ENCODE assay signal across 18 mouse cellular contexts in genomic region chr13:41489705-41490275, GRCm38 (mm10). TPM values are rescaled to one million over a fixed set of nuclear protein-coding genes. Genes with fewer than 3 reads are reported as not detected.
DNase-seq lines count a peak whose midpoint lies in the region; ATAC-seq and TF ChIP-seq lines count a peak whose summit lies in the region.
"Had no signal": no experiment of that assay in that cellular context is flagged by ENCODE, and none has a peak within 500 bp of the region (broad histone marks: within the 10 kb centered on the region; RNA-seq: fewer than 3 reads in every experiment).

No protein-coding gene starts in this region.

- no peaks in the 10 kb centered on the region for H3K36me3 ChIP-seq in hindbrain, postnatal 0 days (ENCODE audit: insufficient read depth, low read length)
- no peaks in the 10 kb centered on the region for H3K36me3 ChIP-seq in hindbrain, embryonic 11.5 days (ENCODE audit: control insufficient read depth, insufficient read depth, low read length)
- H3K36me3 ChIP-seq in liver, postnatal 0 days (replicated peaks; ENCODE audit: insufficient read depth, low read length), result no peaks in the 10 kb centered on the region
- H3K36me3 ChIP-seq in liver, embryonic 11.5 days (ENCODE audit: control insufficient read depth, insufficient read depth, low read length), result no peaks in the 10 kb centered on the region
- no peaks in the 10 kb centered on the region for H3K36me3 ChIP-seq in spleen, adult 2 months (ENCODE audit: control insufficient read depth, insufficient read depth, low read length)
- H3K36me3 ChIP-seq: heart, embryonic 10.5 days; hindbrain, embryonic 12.5 days; midbrain, embryonic 10.5 days had no signal

- ATAC-seq in hindbrain, postnatal 0 days, result no peak
- no peak for ATAC-seq in hindbrain, embryonic 11.5 days (ENCODE audit: low FRiP score)
- ATAC-seq in liver, postnatal 0 days, result no peak
- ATAC-seq in liver, embryonic 11.5 days (replicated peaks; ENCODE audit: low FRiP score), result no peak
- ATAC-seq: inflammation-experienced regulatory T-cells, adult 6 months had no signal

- peak; percentile 27 for TF ChIP-seq CTCF in hindbrain, postnatal 0 days (IDR thresholded peaks at IDR 0.05; ENCODE audit: low read depth)
- TF ChIP-seq CTCF in liver, postnatal 0 days (IDR thresholded peaks at IDR 0.05; ENCODE audit: low read depth), result peak; percentile 16; the same call in 1 of the 2 replicates
- no peak for TF ChIP-seq CTCF in spleen, adult 2 months (IDR thresholded peaks at IDR 0.05; ENCODE audit: extremely low read depth, insufficient read depth, insufficient read length, insufficient replicate concordance)

- no peaks in the 10 kb centered on the region for H3K27me3 ChIP-seq in hindbrain, postnatal 0 days (ENCODE audit: insufficient read depth, low read length)
- H3K27me3 ChIP-seq in hindbrain, embryonic 11.5 days (ENCODE audit: control insufficient read depth, insufficient read depth, low read length), result no peaks in the 10 kb centered on the region
- no peaks in the 10 kb centered on the region for H3K27me3 ChIP-seq in liver, postnatal 0 days (ENCODE audit: insufficient read depth, low read length)
- H3K27me3 ChIP-seq in liver, embryonic 11.5 days (replicated peaks; ENCODE audit: control insufficient read depth, insufficient read depth, low read length), result no peaks in the 10 kb centered on the region
- no peaks in the 10 kb centered on the region for H3K27me3 ChIP-seq in spleen, adult 2 months (ENCODE audit: control insufficient read depth, insufficient read depth, low read length)
- H3K27me3 ChIP-seq: hindbrain, embryonic 12.5 days had no signal

- H3K9me3 ChIP-seq in hindbrain, postnatal 0 days (ENCODE audit: low read length), result no peaks in the 10 kb centered on the region
- H3K9me3 ChIP-seq in hindbrain, embryonic 11.5 days (ENCODE audit: control insufficient read depth, low read length), result no peaks in the 10 kb centered on the region
- H3K9me3 ChIP-seq in liver, postnatal 0 days (ENCODE audit: low read length), result no peaks in the 10 kb centered on the region
- no peaks in the 10 kb centered on the region for H3K9me3 ChIP-seq in liver, embryonic 11.5 days (ENCODE audit: control insufficient read depth, low read length)
- H3K9me3 ChIP-seq: heart, embryonic 10.5 days; hindbrain, embryonic 12.5 days; midbrain, embryonic 10.5 days had no signal

- DNase-seq in hindbrain, postnatal 0 days (ENCODE audit: low spot score), result no peak
- no peak for DNase-seq in hindbrain, embryonic 11.5 days (ENCODE audit: low spot score)
- DNase-seq in liver, postnatal 0 days, result no peak
- DNase-seq in liver, embryonic 11.5 days (ENCODE audit: low spot score), result no peak
- no peak for DNase-seq in spleen, adult 2 months (ENCODE audit: low read depth in 1 of 2, low spot score in 2 of 2)
- DNase-seq in spleen, postnatal 36 days (ENCODE audit: low spot score in 2 of 2), result no peak
- DNase-seq in cerebellum, postnatal 14 days, result no peak
- DNase-seq in spleen, postnatal 14 days (ENCODE audit: low spot score in 2 of 2), result no peak
- DNase-seq: B cell, adult 2 months; cerebellum, adult 2 months; layer of hippocampus, postnatal 36 days; liver; lung, postnatal 4 days; right cerebral cortex, adult 18-20 months had no signal

- H3K27ac ChIP-seq in hindbrain, postnatal 0 days, result no peak overlapping the region
- H3K27ac ChIP-seq in hindbrain, embryonic 11.5 days (ENCODE audit: low read depth, low read length), result no peak overlapping the region
- H3K27ac ChIP-seq in liver, postnatal 0 days (ENCODE audit: low read depth), result no peak overlapping the region
- no peak overlapping the region for H3K27ac ChIP-seq in liver, embryonic 11.5 days (ENCODE audit: low read depth, low read length)
- peak overlapping the region; percentile 4 for H3K27ac ChIP-seq in spleen, adult 2 months (ENCODE audit: insufficient read depth, low read length)
- H3K27ac ChIP-seq: heart, embryonic 10.5 days; hindbrain, embryonic 12.5 days; midbrain, embryonic 10.5 days had no signal

- no peak for TF ChIP-seq EP300 in liver, postnatal 0 days (IDR thresholded peaks at IDR 0.05; ENCODE audit: low read depth)

- H3K4me2 ChIP-seq in hindbrain, postnatal 0 days (ENCODE audit: low read depth, low read length), result no peak overlapping the region
- no peak overlapping the region for H3K4me2 ChIP-seq in hindbrain, embryonic 11.5 days (replicated peaks; ENCODE audit: low read depth, low read length)
- H3K4me2 ChIP-seq in liver, postnatal 0 days (ENCODE audit: low read depth, low read length), result no peak overlapping the region
- no peak overlapping the region for H3K4me2 ChIP-seq in liver, embryonic 11.5 days
- H3K4me2 ChIP-seq: hindbrain, embryonic 12.5 days had no signal

- H3K9ac ChIP-seq in hindbrain, postnatal 0 days (replicated peaks; ENCODE audit: low read length), result no peak overlapping the region
- H3K9ac ChIP-seq in hindbrain, embryonic 11.5 days (ENCODE audit: low read depth, low read length), result no peak overlapping the region
- no peak overlapping the region for H3K9ac ChIP-seq in liver, postnatal 0 days (replicated peaks)
- H3K9ac ChIP-seq in liver, embryonic 11.5 days (ENCODE audit: low read depth, low read length), result no peak overlapping the region
- H3K9ac ChIP-seq: hindbrain, embryonic 12.5 days had no signal

- WGBS in hindbrain, postnatal 0 days, result 63% methylated on average over 9 of the region's 9 CpGs
- WGBS in hindbrain, embryonic 11.5 days, result 82% methylated on average over 9 of the region's 9 CpGs
- 69% methylated on average over 9 of the region's 9 CpGs for WGBS in liver, postnatal 0 days (ENCODE audit: insufficient replicate concordance)
- WGBS in liver, embryonic 11.5 days, result 63% methylated on average over 9 of the region's 9 CpGs
- 79% methylated on average over 9 of the region's 9 CpGs for WGBS in spleen, adult 2 months

- H3K4me1 ChIP-seq in hindbrain, postnatal 0 days (ENCODE audit: insufficient read depth, low read length), result no peaks in the 10 kb centered on the region
- no peaks in the 10 kb centered on the region; the same call in 1 of the 2 replicates for H3K4me1 ChIP-seq in hindbrain, embryonic 11.5 days (replicated peaks; ENCODE audit: control insufficient read depth, insufficient read depth, low read length)
- H3K4me1 ChIP-seq in liver, postnatal 0 days (ENCODE audit: insufficient read depth), result peaks cover 16% of the 10 kb centered on the region
- peaks cover 4% of the 10 kb centered on the region; the same call in 1 of the 2 replicates for H3K4me1 ChIP-seq in liver, embryonic 11.5 days (replicated peaks; ENCODE audit: control insufficient read depth, insufficient read depth, low read length)
- peaks cover 34% of the 10 kb centered on the region for H3K4me1 ChIP-seq in spleen, adult 2 months (ENCODE audit: control insufficient read depth, insufficient read depth, insufficient read length)

- TF ChIP-seq POLR2A in spleen, adult 2 months (IDR thresholded peaks at IDR 0.05; ENCODE audit: low read depth, low read length), result no peak

- no peak overlapping the region for H3K4me3 ChIP-seq in hindbrain, postnatal 0 days (ENCODE audit: low read length)
- no peak overlapping the region for H3K4me3 ChIP-seq in hindbrain, embryonic 11.5 days (ENCODE audit: low read depth, low read length)
- no peak overlapping the region for H3K4me3 ChIP-seq in liver, postnatal 0 days (ENCODE audit: low read depth, low read length)
- H3K4me3 ChIP-seq in liver, embryonic 11.5 days (ENCODE audit: low read depth, low read length), result no peak overlapping the region
- H3K4me3 ChIP-seq in spleen, adult 2 months (ENCODE audit: extremely low read depth, insufficient read depth, insufficient read length), result no peak overlapping the region
- H3K4me3 ChIP-seq: heart, embryonic 10.5 days; hindbrain, embryonic 12.5 days; midbrain, embryonic 10.5 days had no signal

RNA-seq across cellular contexts. Expression of gene Nedd9, which starts 2.6 kb away (rescaled TPM):
- 26.5 and 29.7 TPM in 2 replicates for total RNA-seq in hindbrain, postnatal 0 days (2014; rRNA removed)
- 12.2 and 13.1 TPM in 2 replicates for polyA plus RNA-seq in hindbrain, postnatal 0 days (2015; fragmentation: Nextera tagmentation; extraction: Ambion mirVana)
- polyA plus RNA-seq in hindbrain, embryonic 11.5 days (2014; fragmentation: Nextera tagmentation; extraction: Ambion mirVana), result 22.6 and 24.5 TPM in 2 replicates
- polyA plus RNA-seq in liver, postnatal 0 days (2015; fragmentation: Nextera tagmentation; extraction: Ambion mirVana), result 6.8 and 6.9 TPM in 2 replicates
- polyA plus RNA-seq in liver, embryonic 11.5 days (2014; fragmentation: Nextera tagmentation; extraction: Ambion mirVana), result 6.1 TPM in 2 replicates
- 45.3 and 48.4 TPM in 2 replicates for polyA plus RNA-seq in spleen, adult 2 months (2012; rRNA removed)
